Mouse (Mus musculus) C2C12 (cell line): ENCODE measurements around the gene Gm20518. TPM values are rescaled to one million over a fixed set of nuclear protein-coding genes. Genes with fewer than 3 reads are reported as not detected.

Experiments
- H3K27me3 ChIP-seq: one replicate; pipeline ENCODE4 v1.6.1; 2011; ENCODE audit not compliant: control insufficient read depth, insufficient read depth, insufficient read length
- H3K36me3 ChIP-seq: one replicate; pipeline ENCODE4 v1.6.1; 2011; ENCODE audit not compliant: control insufficient read depth, insufficient read depth
- H3K4me3 ChIP-seq: one replicate; pipeline ENCODE4 v1.5.1; 2011; ENCODE audit warnings: mild to moderate bottlenecking, control low read depth; ENCODE audit not compliant: poor library complexity, insufficient read depth, severe bottlenecking
- H3K79me2 ChIP-seq: one replicate; pipeline ENCODE4 v1.6.1; 2011; ENCODE audit not compliant: control insufficient read depth, insufficient read depth
- H3K79me3 ChIP-seq: one replicate; pipeline ENCODE4 v1.6.1; 2011; ENCODE audit warnings: low read depth, control low read depth
- H3ac ChIP-seq: one replicate; pipeline ENCODE3; 2011; ENCODE audit warnings: low read depth; ENCODE audit not compliant: control insufficient read depth, insufficient read length
- CEBPB ChIP-seq: IDR thresholded peaks from one replicate; pipeline ENCODE4 v1.6.1; 2011; ENCODE audit warnings: low read depth, mild to moderate bottlenecking, control low read depth, moderate library complexity
- CTCF ChIP-seq: IDR thresholded peaks from one replicate; pipeline ENCODE4 v1.5.1; 2011; ENCODE audit not compliant: control insufficient read depth, insufficient read depth, insufficient read length
- FOSL1 ChIP-seq: IDR thresholded peaks from one replicate; pipeline ENCODE4 v1.8.0; 2011; ENCODE audit warnings: mild to moderate bottlenecking, low read length; ENCODE audit not compliant: poor library complexity, insufficient read depth, severe bottlenecking
- MAX ChIP-seq: IDR thresholded peaks from one replicate; pipeline ENCODE4 v1.6.1; 2011; ENCODE audit warnings: mild to moderate bottlenecking, control low read depth
- MYOD1 ChIP-seq: IDR thresholded peaks from one replicate; pipeline ENCODE4 v1.6.1; 2011; ENCODE audit warnings: low read depth; ENCODE audit not compliant: control insufficient read depth, insufficient read length
- MYOG ChIP-seq: IDR thresholded peaks from one replicate; pipeline ENCODE4 v1.6.1; 2011; ENCODE audit not compliant: control insufficient read depth, insufficient read length; ENCODE audit errors: extremely low read depth
- USF1 ChIP-seq: IDR thresholded peaks from one replicate; pipeline ENCODE4 v1.6.1; 2011; ENCODE audit warnings: low read depth, mild to moderate bottlenecking, control low read depth, moderate library complexity
- polyA plus RNA-seq: library from polyadenylated mRNA; unstranded; fragments of >200 nt; fragmentation: generic; extraction: Trizol; gene quantifications from one replicate; pipeline ENCODE4 v1.2.1, GENCODE M21; 2012; ENCODE audit warnings: missing spikeins

Gm20518 gene
- polyA plus RNA-seq, 1 experiment, result 0.06 TPM

DNA sequence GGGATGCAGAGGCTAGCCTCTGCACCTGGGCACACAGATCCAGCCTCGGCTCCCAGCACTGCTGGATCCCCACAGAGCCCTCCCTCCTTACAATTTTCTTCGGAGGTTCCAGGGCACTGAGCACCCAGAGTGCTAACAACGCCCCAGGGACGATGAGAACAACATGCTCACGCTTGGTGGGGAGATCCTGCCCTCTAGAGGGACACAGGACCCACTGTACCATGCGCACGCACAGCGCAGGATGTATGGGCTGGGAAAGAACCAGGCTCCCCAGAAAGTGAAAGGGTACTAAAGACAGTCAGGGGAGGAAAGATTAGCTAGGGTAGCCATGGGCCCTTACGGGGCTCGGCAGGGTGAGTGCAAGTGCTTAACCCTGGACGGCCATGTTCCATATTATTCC lies 59.7 kb downstream of the Gm20518 start:
- Histone ChIP-seq H3K27me3 (peaks cover 83% of the 10 kb centered on the region), H3K4me3 (no peak overlapping the region), H3K79me3 (no peaks in the 10 kb centered on the region), H3K36me3 (no peaks in the 10 kb centered on the region), H3K79me2 (no peaks in the 10 kb centered on the region), H3ac (peak overlapping the region; percentile 18)
- no peak for TF ChIP-seq USF1
- no peak for TF ChIP-seq CTCF
- no peak for TF ChIP-seq MYOD1
- TF ChIP-seq FOSL1, result no peak
- TF ChIP-seq MAX, result no peak
- no peak for TF ChIP-seq CEBPB
- no peak for TF ChIP-seq MYOG

- H3ac ChIP-seq, result no peak overlapping the region
- TF ChIP-seq FOSL1 (no peak), USF1 (no peak), CTCF (no peak), MYOG (no peak), CEBPB (no peak), MAX (no peak), MYOD1 (no peak)
- H3K4me3 ChIP-seq, result no peak overlapping the region
- peaks cover 75% of the 10 kb centered on the region for H3K27me3 ChIP-seq
- H3K79me3 ChIP-seq, result no peaks in the 10 kb centered on the region
- H3K36me3 ChIP-seq, result no peaks in the 10 kb centered on the region
- H3K79me2 ChIP-seq, result no peaks in the 10 kb centered on the region
Measured at GRCm38 (mm10) chr16:17830385-17831178, 60.9 kb downstream of the Gm20518 start.

DNA sequence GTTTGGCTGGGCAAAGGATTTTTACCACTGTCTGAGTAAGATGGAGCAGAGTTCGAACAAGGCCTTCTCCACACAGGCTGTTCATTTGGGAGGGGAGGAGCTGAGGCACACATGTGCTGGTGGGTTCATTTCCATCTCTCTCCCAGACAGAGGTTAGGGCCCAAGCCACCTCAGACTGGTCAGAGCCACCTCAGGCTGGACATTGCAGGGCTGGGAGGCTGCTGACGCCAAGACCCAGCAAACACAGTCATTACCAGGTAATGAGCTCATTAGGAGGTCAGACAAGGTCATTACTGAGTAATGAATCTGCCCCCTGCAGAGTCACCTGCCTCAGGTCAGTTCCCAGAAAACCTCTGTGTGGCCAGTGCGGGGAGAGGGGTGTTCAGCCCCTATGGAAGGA lies 62.6 kb downstream of the Gm20518 start:
- no peaks in the 10 kb centered on the region for H3K36me3 ChIP-seq
- H3K79me3 ChIP-seq, result no peaks in the 10 kb centered on the region
- H3K27me3 ChIP-seq, result peaks cover 60% of the 10 kb centered on the region
- H3ac ChIP-seq, result no peak overlapping the region
- TF ChIP-seq CEBPB (no peak), FOSL1 (no peak), MYOG (no peak), USF1 (no peak), CTCF (no peak), MAX (no peak), MYOD1 (no peak)
- H3K4me3 ChIP-seq, result no peak overlapping the region
- H3K79me2 ChIP-seq, result no peaks in the 10 kb centered on the region

DNA sequence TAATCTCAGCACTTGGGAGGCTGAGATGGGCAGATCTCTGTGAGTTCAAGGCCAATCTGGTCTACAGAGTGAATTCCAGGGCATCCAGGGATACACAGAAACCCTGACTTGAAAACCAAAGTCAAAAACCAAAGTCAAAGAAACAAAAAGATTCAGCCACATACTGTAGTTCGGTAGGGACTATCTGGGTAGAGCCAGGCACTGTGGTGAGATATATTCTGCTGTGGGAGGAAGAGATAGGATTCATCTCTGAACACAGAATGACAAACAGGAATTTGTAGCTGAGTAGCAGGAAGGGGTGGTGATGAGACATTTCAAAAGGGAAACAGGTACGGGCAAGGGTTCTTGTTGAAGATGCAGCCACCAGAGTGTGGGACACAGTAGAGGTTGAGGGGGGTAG lies 63.2 kb downstream of the Gm20518 start:
- H3K79me2 ChIP-seq, result no peaks in the 10 kb centered on the region
- H3K27me3 ChIP-seq, result peaks cover 57% of the 10 kb centered on the region
- no peak for TF ChIP-seq USF1
- no peak overlapping the region for H3K4me3 ChIP-seq
- H3K36me3 ChIP-seq, result no peaks in the 10 kb centered on the region
- H3K79me3 ChIP-seq, result no peaks in the 10 kb centered on the region
- H3ac ChIP-seq, result no peak overlapping the region

DNA sequence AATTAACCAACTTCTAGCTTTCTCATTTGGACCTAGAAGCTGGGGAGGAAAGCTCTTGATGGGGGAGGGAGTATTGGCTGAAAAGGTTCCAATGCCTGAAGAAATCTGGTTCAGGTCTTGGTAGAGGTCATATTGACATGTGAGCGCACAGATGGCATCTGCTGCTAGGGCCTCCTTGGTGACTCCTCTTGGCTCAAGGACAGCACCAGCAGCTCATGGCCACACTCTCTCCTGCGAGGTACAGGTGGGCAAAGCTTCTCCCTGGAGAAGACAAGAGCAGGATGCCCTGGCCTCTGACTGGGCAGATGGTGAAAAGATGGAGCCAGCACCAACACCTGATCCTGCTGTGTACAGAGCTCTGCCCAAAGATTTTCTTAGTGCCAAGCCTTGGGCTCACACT lies 65.0 kb downstream of the Gm20518 start:
- Histone ChIP-seq H3K36me3 (no peaks in the 10 kb centered on the region), H3K79me3 (no peaks in the 10 kb centered on the region)
- TF ChIP-seq CTCF (no peak), MYOG (no peak), USF1 (no peak), MAX (no peak), FOSL1 (no peak), MYOD1 (no peak), CEBPB (no peak)

GRCm38 (mm10) chr16:17816528-17816927 lies 74.9 kb downstream of the Gm20518 start:
- no peaks in the 10 kb centered on the region for H3K79me3 ChIP-seq
- no peak overlapping the region for H3ac ChIP-seq
- no peaks in the 10 kb centered on the region for H3K36me3 ChIP-seq
- no peak overlapping the region for H3K4me3 ChIP-seq
- no peaks in the 10 kb centered on the region for H3K79me2 ChIP-seq
- H3K27me3 ChIP-seq, result no peaks in the 10 kb centered on the region
- TF ChIP-seq CEBPB (no peak), MYOD1 (no peak), CTCF (no peak), MAX (no peak), USF1 (no peak), MYOG (no peak), FOSL1 (no peak)

More for the DNA sequence above, 65.0 kb downstream of the Gm20518 start:
- Histone ChIP-seq H3ac (no peak overlapping the region), H3K79me2 (no peaks in the 10 kb centered on the region), H3K27me3 (peaks cover 40% of the 10 kb centered on the region), H3K4me3 (no peak overlapping the region)
